Mouse (Mus musculus): Measurements from ENCODE around the gene Grin3b. TPM values are rescaled to one million over a fixed set of nuclear protein-coding genes. Genes with fewer than 3 reads are reported as not detected.

The Grin3b gene
- polyA plus RNA-seq, 1 experiment from 2014 or later, result 0.43 TPM

GRCm38 (mm10) chr10:79934272-79934721 is 36.2 kb upstream of the Grin3b start:
- Histone ChIP-seq H3K9ac (replicated peaks; ENCODE audit: low read depth, low read length) (no peak overlapping the region), H3K27me3 (ENCODE audit: control insufficient read depth, insufficient read depth, low read length) (no peaks in the 10 kb centered on the region), H3K4me3 (ENCODE audit: low read depth, low read length) (no peak overlapping the region), H3K27ac (ENCODE audit: low read depth, low read length) (no peak overlapping the region; the same call in none of the 2 replicates), H3K4me2 (ENCODE audit: low read depth, low read length) (no peak overlapping the region), H3K9me3 (ENCODE audit: control insufficient read depth, low read length) (no peaks in the 10 kb centered on the region), H3K36me3 (ENCODE audit: control insufficient read depth, insufficient read depth, low read length) (peaks cover 19% of the 10 kb centered on the region), H3K4me1 (ENCODE audit: control insufficient read depth, insufficient read depth, low read length) (peaks cover 29% of the 10 kb centered on the region)
- 45% methylated on average over 13 of the region's 13 CpGs for WGBS
- peak; percentile 54; the same call in 1 of the 2 replicates for ATAC-seq (ENCODE audit: low read depth)

GRCm38 (mm10) chr10:79934794-79935569 is 35.5 kb upstream of the Grin3b start:
- ATAC-seq (ENCODE audit: low read depth), result no peak
- no peak overlapping the region; the same call in 1 of the 2 replicates for H3K27ac ChIP-seq (ENCODE audit: low read depth, low read length)
- H3K4me2 ChIP-seq (ENCODE audit: low read depth, low read length), result no peak overlapping the region
- no peak overlapping the region for H3K9ac ChIP-seq (replicated peaks; ENCODE audit: low read depth, low read length)
- H3K27me3 ChIP-seq (ENCODE audit: control insufficient read depth, insufficient read depth, low read length), result no peaks in the 10 kb centered on the region
- H3K4me3 ChIP-seq (ENCODE audit: low read depth, low read length), result no peak overlapping the region
- H3K36me3 ChIP-seq (ENCODE audit: control insufficient read depth, insufficient read depth, low read length), result peaks cover 19% of the 10 kb centered on the region
- peaks cover 29% of the 10 kb centered on the region for H3K4me1 ChIP-seq (ENCODE audit: control insufficient read depth, insufficient read depth, low read length)
- WGBS, result 91% methylated on average over 16 of the region's 16 CpGs
- no peaks in the 10 kb centered on the region for H3K9me3 ChIP-seq (ENCODE audit: control insufficient read depth, low read length)

- Histone ChIP-seq H3K36me3 (ENCODE audit: control insufficient read depth, insufficient read depth, low read length) (peaks cover 13% of the 10 kb centered on the region), H3K27ac (ENCODE audit: low read depth, low read length) (0 out of 2 replicates have a peak overlapping the region, but pooled peaks have one; percentile 3), H3K4me3 (ENCODE audit: low read depth, low read length) (no peak overlapping the region), H3K27me3 (ENCODE audit: control insufficient read depth, insufficient read depth, low read length) (no peaks in the 10 kb centered on the region), H3K9me3 (ENCODE audit: control insufficient read depth, low read length) (no peaks in the 10 kb centered on the region), H3K4me2 (ENCODE audit: low read depth, low read length) (no peak overlapping the region), H3K4me1 (ENCODE audit: control insufficient read depth, insufficient read depth, low read length) (peaks cover 25% of the 10 kb centered on the region), H3K9ac (replicated peaks; ENCODE audit: low read depth, low read length) (peak overlapping the region; percentile 25; the same call in 1 of the 2 replicates)
- 79% methylated on average over 10 of the region's 10 CpGs for WGBS
- no peak for ATAC-seq (ENCODE audit: low read depth)
Measured at GRCm38 (mm10) chr10:79936284-79936910, 34.1 kb upstream of the Grin3b start.

- 48% methylated on average over 27 of the region's 27 CpGs for WGBS
- no peak overlapping the region for H3K4me2 ChIP-seq (ENCODE audit: low read depth, low read length)
- H3K27ac ChIP-seq (ENCODE audit: low read depth, low read length), result 0 out of 2 replicates have a peak overlapping the region, but pooled peaks have one; percentile 3
- H3K9me3 ChIP-seq (ENCODE audit: control insufficient read depth, low read length), result no peaks in the 10 kb centered on the region
- no peak overlapping the region for H3K4me3 ChIP-seq (ENCODE audit: low read depth, low read length)
- H3K9ac ChIP-seq (replicated peaks; ENCODE audit: low read depth, low read length), result peak overlapping the region; percentile 25; the same call in 1 of the 2 replicates
- no peaks in the 10 kb centered on the region for H3K27me3 ChIP-seq (ENCODE audit: control insufficient read depth, insufficient read depth, low read length)
- H3K36me3 ChIP-seq (ENCODE audit: control insufficient read depth, insufficient read depth, low read length), result peaks cover 13% of the 10 kb centered on the region
- peaks cover 25% of the 10 kb centered on the region for H3K4me1 ChIP-seq (ENCODE audit: control insufficient read depth, insufficient read depth, low read length)
- ATAC-seq (ENCODE audit: low read depth), result no peak
Measured at GRCm38 (mm10) chr10:79936911-79937441, 33.5 kb upstream of the Grin3b start.

GRCm38 (mm10) chr10:79937775-79938526 is 32.6 kb upstream of the Grin3b start:
- Histone ChIP-seq H3K27ac (ENCODE audit: low read depth, low read length) (no peak overlapping the region), H3K36me3 (ENCODE audit: control insufficient read depth, insufficient read depth, low read length) (0 out of 2 replicates have a peak, but pooled peaks cover 6% of the 10 kb centered on the region), H3K4me2 (ENCODE audit: low read depth, low read length) (no peak overlapping the region), H3K27me3 (ENCODE audit: control insufficient read depth, insufficient read depth, low read length) (no peaks in the 10 kb centered on the region), H3K4me1 (ENCODE audit: control insufficient read depth, insufficient read depth, low read length) (peaks cover 19% of the 10 kb centered on the region), H3K9ac (replicated peaks; ENCODE audit: low read depth, low read length) (no peak overlapping the region), H3K9me3 (ENCODE audit: control insufficient read depth, low read length) (no peaks in the 10 kb centered on the region), H3K4me3 (ENCODE audit: low read depth, low read length) (no peak overlapping the region)
- WGBS, result 36% methylated on average over 11 of the region's 11 CpGs
- no peak for ATAC-seq (ENCODE audit: low read depth)

- Histone ChIP-seq H3K27ac (ENCODE audit: low read depth, low read length) (no peak overlapping the region), H3K9me3 (ENCODE audit: control insufficient read depth, low read length) (no peaks in the 10 kb centered on the region), H3K36me3 (ENCODE audit: control insufficient read depth, insufficient read depth, low read length) (0 out of 2 replicates have a peak, but pooled peaks cover 6% of the 10 kb centered on the region), H3K9ac (replicated peaks; ENCODE audit: low read depth, low read length) (no peak overlapping the region), H3K4me1 (ENCODE audit: control insufficient read depth, insufficient read depth, low read length) (peaks cover 16% of the 10 kb centered on the region), H3K4me2 (ENCODE audit: low read depth, low read length) (no peak overlapping the region), H3K27me3 (ENCODE audit: control insufficient read depth, insufficient read depth, low read length) (no peaks in the 10 kb centered on the region), H3K4me3 (ENCODE audit: low read depth, low read length) (no peak overlapping the region)
- no peak for ATAC-seq (ENCODE audit: low read depth)
- 68% methylated on average over 7 of the region's 7 CpGs for WGBS
Measured at GRCm38 (mm10) chr10:79940749-79941148, 29.8 kb upstream of the Grin3b start.

- H3K9ac ChIP-seq (replicated peaks; ENCODE audit: low read depth, low read length), result no peak overlapping the region
- H3K4me3 ChIP-seq (ENCODE audit: low read depth, low read length), result no peak overlapping the region
- no peak overlapping the region for H3K4me2 ChIP-seq (ENCODE audit: low read depth, low read length)
- peaks cover 6% of the 10 kb centered on the region; the same call in 1 of the 2 replicates for H3K36me3 ChIP-seq (ENCODE audit: control insufficient read depth, insufficient read depth, low read length)
- no peaks in the 10 kb centered on the region for H3K27me3 ChIP-seq (ENCODE audit: control insufficient read depth, insufficient read depth, low read length)
- 70% methylated on average over 1 of the region's 1 CpGs for WGBS
- H3K27ac ChIP-seq (ENCODE audit: low read depth, low read length), result no peak overlapping the region
- no peaks in the 10 kb centered on the region for H3K9me3 ChIP-seq (ENCODE audit: control insufficient read depth, low read length)
- ATAC-seq (ENCODE audit: low read depth), result no peak
- peaks cover 8% of the 10 kb centered on the region; the same call in 1 of the 2 replicates for H3K4me1 ChIP-seq (ENCODE audit: control insufficient read depth, insufficient read depth, low read length)
Measured at GRCm38 (mm10) chr10:79942988-79943387, 27.5 kb upstream of the Grin3b start.

GRCm38 (mm10) chr10:79943471-79943901 is 27.0 kb upstream of the Grin3b start:
- WGBS, result 53% methylated on average over 9 of the region's 9 CpGs
- no peak overlapping the region for H3K4me2 ChIP-seq (ENCODE audit: low read depth, low read length)
- H3K9me3 ChIP-seq (ENCODE audit: control insufficient read depth, low read length), result no peaks in the 10 kb centered on the region
- H3K36me3 ChIP-seq (ENCODE audit: control insufficient read depth, insufficient read depth, low read length), result peaks cover 4% of the 10 kb centered on the region; the same call in 1 of the 2 replicates
- 0 out of 2 replicates have a peak overlapping the region, but pooled peaks have one; percentile 16 for H3K9ac ChIP-seq (replicated peaks; ENCODE audit: low read depth, low read length)
- no peaks in the 10 kb centered on the region for H3K27me3 ChIP-seq (ENCODE audit: control insufficient read depth, insufficient read depth, low read length)
- peaks cover 8% of the 10 kb centered on the region; the same call in 1 of the 2 replicates for H3K4me1 ChIP-seq (ENCODE audit: control insufficient read depth, insufficient read depth, low read length)
- no peak overlapping the region for H3K27ac ChIP-seq (ENCODE audit: low read depth, low read length)
- ATAC-seq (ENCODE audit: low read depth), result no peak
- H3K4me3 ChIP-seq (ENCODE audit: low read depth, low read length), result no peak overlapping the region
